Mouse (Mus musculus): ENCODE results near the gene Adgrv1. TPM values are rescaled to one million over a fixed set of nuclear protein-coding genes. Genes with fewer than 3 reads are reported as not detected.

Gene Adgrv1
- polyA plus RNA-seq, 1 experiment from 2014 or later = 9.8 TPM

- H3K9ac ChIP-seq (replicated peaks) = no peak overlapping the region
- H3K4me2 ChIP-seq = no peak overlapping the region
- no peak overlapping the region for H3K4me3 ChIP-seq (replicated peaks)
- H3K9me3 ChIP-seq (replicated peaks) = no peaks in the 10 kb centered on the region
- no peak overlapping the region for H3K27ac ChIP-seq (replicated peaks)
- no peaks in the 10 kb centered on the region for H3K27me3 ChIP-seq (replicated peaks)
- ATAC-seq (ENCODE audit: low FRiP score) = no peak
- H3K4me1 ChIP-seq = no peaks in the 10 kb centered on the region
- 85% methylated on average over 5 of the region's 5 CpGs for WGBS
- no peaks in the 10 kb centered on the region for H3K36me3 ChIP-seq
Measured at GRCm38 (mm10) chr13:81354587-81354986, 278.4 kb downstream of the Adgrv1 start.

GRCm38 (mm10) chr13:81352296-81352695, 280.7 kb downstream of the Adgrv1 start:
- 83% methylated on average over 11 of the region's 11 CpGs for WGBS
- Histone ChIP-seq H3K9me3 (replicated peaks) (no peaks in the 10 kb centered on the region), H3K27ac (replicated peaks) (no peak overlapping the region), H3K4me1 (no peaks in the 10 kb centered on the region), H3K9ac (replicated peaks) (no peak overlapping the region), H3K27me3 (replicated peaks) (no peaks in the 10 kb centered on the region), H3K4me3 (replicated peaks) (no peak overlapping the region), H3K36me3 (no peaks in the 10 kb centered on the region), H3K4me2 (no peak overlapping the region)
- ATAC-seq (ENCODE audit: low FRiP score) = no peak

DNA sequence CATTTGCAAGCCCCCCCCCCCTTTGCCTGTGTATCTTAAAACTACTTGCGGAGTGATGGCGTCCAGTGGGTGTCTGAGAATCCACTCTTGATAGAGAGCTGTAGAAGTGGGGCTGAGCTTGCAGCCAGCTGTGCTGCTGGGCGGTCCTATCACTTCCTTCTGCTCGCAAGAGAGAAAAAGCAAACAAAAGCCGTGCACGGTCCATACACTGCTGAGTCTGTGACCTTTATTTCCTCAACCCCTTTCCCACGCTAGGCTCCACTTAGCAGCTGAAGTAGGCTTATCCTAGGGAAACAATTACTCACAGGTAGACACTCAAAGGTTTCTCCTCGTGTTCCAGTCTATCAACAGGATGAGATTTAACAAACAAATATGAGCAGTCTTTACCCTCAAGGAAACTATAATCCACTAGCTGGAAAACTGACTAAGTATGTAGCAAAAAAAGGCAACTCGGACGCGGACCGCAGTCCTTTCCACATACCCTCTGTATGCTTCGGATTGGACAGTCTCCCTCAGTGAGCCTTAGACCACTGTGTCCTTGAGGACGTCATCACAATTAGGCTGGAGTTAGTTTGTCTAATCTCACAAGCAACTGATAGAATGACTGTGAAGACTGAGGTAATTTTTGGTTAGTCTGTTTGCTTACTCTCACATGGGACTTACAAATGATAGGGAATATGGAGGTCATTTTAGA, 281.3 kb downstream of the Adgrv1 start:
- no peak overlapping the region for H3K4me3 ChIP-seq (replicated peaks)
- no peaks in the 10 kb centered on the region for H3K27me3 ChIP-seq (replicated peaks)
- 71% methylated on average over 14 of the region's 14 CpGs for WGBS
- H3K4me2 ChIP-seq = no peak overlapping the region
- no peaks in the 10 kb centered on the region for H3K36me3 ChIP-seq
- H3K9ac ChIP-seq (replicated peaks) = no peak overlapping the region
- no peak for ATAC-seq (ENCODE audit: low FRiP score)
- no peaks in the 10 kb centered on the region for H3K9me3 ChIP-seq (replicated peaks)
- no peaks in the 10 kb centered on the region for H3K4me1 ChIP-seq
- H3K27ac ChIP-seq (replicated peaks) = no peak overlapping the region

GRCm38 (mm10) chr13:81347261-81347980, 285.5 kb downstream of the Adgrv1 start:
- Histone ChIP-seq H3K4me2 (no peak overlapping the region), H3K36me3 (no peaks in the 10 kb centered on the region), H3K9me3 (replicated peaks) (no peaks in the 10 kb centered on the region), H3K4me3 (replicated peaks) (no peak overlapping the region), H3K27ac (replicated peaks) (no peak overlapping the region), H3K27me3 (replicated peaks) (no peaks in the 10 kb centered on the region), H3K4me1 (no peaks in the 10 kb centered on the region), H3K9ac (replicated peaks) (no peak overlapping the region)
- no peak for ATAC-seq (ENCODE audit: low FRiP score)
- WGBS = 93% methylated on average over 15 of the region's 15 CpGs

DNA sequence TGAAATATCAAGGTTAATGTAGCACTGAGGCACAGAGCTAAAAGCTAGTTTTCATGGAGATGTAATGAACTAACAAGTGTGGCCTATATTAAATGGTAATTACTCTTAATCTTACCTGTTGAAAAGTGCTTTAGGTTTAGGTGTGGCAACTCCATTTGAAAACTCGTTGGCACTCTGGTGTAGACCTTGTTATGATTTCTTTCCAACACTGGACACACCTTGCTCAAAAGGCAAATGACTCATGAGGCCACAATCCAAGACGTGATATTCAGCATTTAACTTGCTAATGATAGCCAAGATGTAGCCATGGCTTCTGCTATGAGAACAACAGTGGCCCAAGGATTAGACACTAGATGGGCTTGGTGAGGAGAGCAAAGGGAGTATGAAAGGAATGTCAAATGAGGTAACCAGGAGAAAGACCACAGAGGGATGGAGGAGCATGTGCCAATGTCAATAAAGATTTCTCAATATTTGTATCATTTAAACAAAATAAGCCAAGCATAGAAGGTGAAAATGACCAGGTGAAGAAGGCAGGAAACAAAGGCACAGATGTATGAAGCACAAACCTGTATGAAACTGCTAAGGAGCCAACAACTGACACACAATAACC, 289.9 kb downstream of the Adgrv1 start:
- H3K9ac ChIP-seq (replicated peaks) = no peak overlapping the region
- no peaks in the 10 kb centered on the region for H3K36me3 ChIP-seq
- H3K4me2 ChIP-seq = no peak overlapping the region
- H3K9me3 ChIP-seq (replicated peaks) = no peaks in the 10 kb centered on the region
- H3K4me1 ChIP-seq = no peaks in the 10 kb centered on the region
- 86% methylated on average over 2 of the region's 2 CpGs for WGBS
- H3K4me3 ChIP-seq (replicated peaks) = no peak overlapping the region
- H3K27me3 ChIP-seq (replicated peaks) = no peaks in the 10 kb centered on the region
- no peak overlapping the region for H3K27ac ChIP-seq (replicated peaks)
- ATAC-seq (ENCODE audit: low FRiP score) = no peak

GRCm38 (mm10) chr13:81335241-81335640, 297.7 kb downstream of the Adgrv1 start:
- no peak overlapping the region for H3K9ac ChIP-seq (replicated peaks)
- H3K36me3 ChIP-seq = no peaks in the 10 kb centered on the region
- H3K4me2 ChIP-seq = no peak overlapping the region
- WGBS = 61% methylated on average over 1 of the region's 1 CpGs
- H3K4me3 ChIP-seq (replicated peaks) = no peak overlapping the region
- no peak overlapping the region for H3K27ac ChIP-seq (replicated peaks)
- no peaks in the 10 kb centered on the region for H3K9me3 ChIP-seq (replicated peaks)
- no peaks in the 10 kb centered on the region for H3K27me3 ChIP-seq (replicated peaks)
- no peaks in the 10 kb centered on the region for H3K4me1 ChIP-seq
- ATAC-seq (ENCODE audit: low FRiP score) = no peak

- H3K36me3 ChIP-seq = no peaks in the 10 kb centered on the region
- no peak; the same call in 1 of the 2 replicates for ATAC-seq (ENCODE audit: low FRiP score)
- H3K27me3 ChIP-seq (replicated peaks) = no peaks in the 10 kb centered on the region
- H3K9me3 ChIP-seq (replicated peaks) = no peaks in the 10 kb centered on the region
- no peak overlapping the region for H3K4me2 ChIP-seq
- no peak overlapping the region for H3K4me3 ChIP-seq (replicated peaks)
- no peak overlapping the region for H3K9ac ChIP-seq (replicated peaks)
- no peak overlapping the region for H3K27ac ChIP-seq (replicated peaks)
- H3K4me1 ChIP-seq = no peaks in the 10 kb centered on the region
- 54% methylated on average over 3 of the region's 3 CpGs for WGBS
Measured at GRCm38 (mm10) chr13:81332018-81332417, 300.9 kb downstream of the Adgrv1 start.

DNA sequence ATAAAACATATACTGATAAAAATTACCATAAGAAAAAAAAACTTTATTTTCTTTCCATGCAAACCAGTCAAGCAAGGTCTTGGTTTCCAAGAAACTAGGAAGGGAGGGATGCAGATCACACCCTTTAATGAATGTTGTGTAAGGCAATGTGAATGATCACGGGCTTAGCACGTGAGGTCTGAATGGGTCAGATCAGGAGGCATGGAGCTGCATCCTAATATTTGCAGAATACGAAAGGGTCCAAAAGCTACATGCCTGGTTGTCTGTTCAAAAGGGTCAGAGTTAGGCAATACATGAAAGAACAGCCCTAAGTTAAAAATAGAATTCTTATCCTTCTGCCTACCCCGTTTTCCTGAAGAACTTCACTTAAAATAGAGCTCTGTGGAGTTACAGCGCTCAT, 303.2 kb downstream of the Adgrv1 start:
- Histone ChIP-seq H3K4me3 (replicated peaks) (no peak overlapping the region), H3K27me3 (replicated peaks) (no peaks in the 10 kb centered on the region), H3K36me3 (no peaks in the 10 kb centered on the region), H3K9me3 (replicated peaks) (no peaks in the 10 kb centered on the region), H3K9ac (replicated peaks) (no peak overlapping the region), H3K4me1 (no peaks in the 10 kb centered on the region), H3K4me2 (no peak overlapping the region), H3K27ac (replicated peaks) (no peak overlapping the region)
- WGBS = 90% methylated on average over 5 of the region's 5 CpGs
- no peak for ATAC-seq (ENCODE audit: low FRiP score)

DNA sequence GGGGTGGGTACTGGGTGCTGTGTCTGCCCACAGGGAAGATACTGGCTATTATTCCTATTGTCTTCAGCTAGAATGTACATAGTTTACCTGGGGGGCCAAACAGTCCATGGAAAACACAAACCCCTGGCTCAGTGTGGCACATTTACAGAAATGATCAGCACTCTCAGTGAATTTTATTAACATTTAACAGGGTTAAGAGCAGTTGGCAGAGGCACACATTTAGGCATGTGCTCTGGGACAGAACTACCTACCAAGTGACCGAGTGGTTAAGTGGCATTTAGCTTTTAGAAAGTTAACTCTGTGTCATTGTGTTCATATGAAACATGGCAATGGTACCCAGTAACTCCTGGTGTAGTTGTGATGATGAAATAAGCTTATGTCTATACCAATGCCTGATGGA, 304.8 kb downstream of the Adgrv1 start:
- ATAC-seq (ENCODE audit: low FRiP score) = no peak
- H3K36me3 ChIP-seq = no peaks in the 10 kb centered on the region
- H3K27ac ChIP-seq (replicated peaks) = no peak overlapping the region
- no peaks in the 10 kb centered on the region for H3K27me3 ChIP-seq (replicated peaks)
- H3K9ac ChIP-seq (replicated peaks) = no peak overlapping the region
- no peaks in the 10 kb centered on the region for H3K9me3 ChIP-seq (replicated peaks)
- no peak overlapping the region for H3K4me2 ChIP-seq
- H3K4me3 ChIP-seq (replicated peaks) = no peak overlapping the region
- 91% methylated on average over 1 of the region's 1 CpGs for WGBS
- H3K4me1 ChIP-seq = no peaks in the 10 kb centered on the region

GRCm38 (mm10) chr13:81325606-81326215, 307.2 kb downstream of the Adgrv1 start:
- no peaks in the 10 kb centered on the region for H3K27me3 ChIP-seq (replicated peaks)
- no peak overlapping the region for H3K4me3 ChIP-seq (replicated peaks)
- H3K4me2 ChIP-seq = no peak overlapping the region
- no peaks in the 10 kb centered on the region for H3K4me1 ChIP-seq
- H3K27ac ChIP-seq (replicated peaks) = no peak overlapping the region
- H3K9me3 ChIP-seq (replicated peaks) = no peaks in the 10 kb centered on the region
- no peak for ATAC-seq (ENCODE audit: low FRiP score)
- no peaks in the 10 kb centered on the region for H3K36me3 ChIP-seq
- H3K9ac ChIP-seq (replicated peaks) = no peak overlapping the region
- 96% methylated on average over 2 of the region's 2 CpGs for WGBS

DNA sequence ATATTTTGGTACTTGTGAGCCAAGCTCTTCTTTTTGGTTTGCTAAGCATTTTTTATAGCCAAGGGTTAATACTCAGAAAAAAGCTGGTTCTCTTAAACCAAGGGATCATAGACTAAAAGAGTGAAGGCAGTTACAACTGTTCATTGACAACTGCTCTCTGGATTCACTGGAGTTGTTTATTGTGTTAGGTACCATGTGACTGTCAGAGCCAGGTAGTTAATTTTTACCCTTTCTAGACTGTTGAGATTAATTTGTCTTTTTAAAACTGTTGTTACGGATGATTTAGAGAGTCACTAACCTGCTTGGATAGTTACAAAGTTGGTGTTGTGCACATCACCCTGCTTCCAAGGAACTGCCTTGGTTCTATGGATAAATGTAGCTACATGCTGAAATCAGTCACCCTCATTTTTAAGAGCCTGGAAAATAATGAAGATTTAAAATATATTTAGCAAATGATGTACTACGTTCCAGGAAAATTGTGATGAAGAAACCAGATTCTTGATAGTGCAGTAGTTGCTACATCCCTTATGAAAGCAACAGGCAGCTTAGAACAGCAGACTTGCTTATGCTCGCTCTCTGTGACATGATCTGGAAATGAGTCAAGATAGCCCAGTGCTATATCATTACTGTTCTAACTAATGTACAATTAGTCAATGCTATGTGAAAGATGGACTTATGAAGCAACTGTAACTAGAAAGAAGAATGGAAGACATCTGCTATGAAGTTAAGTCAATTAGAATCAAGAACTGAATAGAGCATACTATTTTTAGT, 309.2 kb downstream of the Adgrv1 start:
- WGBS = 96% methylated on average over 3 of the region's 3 CpGs
- ATAC-seq (ENCODE audit: low FRiP score) = no peak
- H3K36me3 ChIP-seq = no peaks in the 10 kb centered on the region
- no peak overlapping the region for H3K27ac ChIP-seq (replicated peaks)
- H3K4me3 ChIP-seq (replicated peaks) = no peak overlapping the region
- no peaks in the 10 kb centered on the region for H3K27me3 ChIP-seq (replicated peaks)
- no peaks in the 10 kb centered on the region for H3K4me1 ChIP-seq
- H3K9ac ChIP-seq (replicated peaks) = no peak overlapping the region
- no peaks in the 10 kb centered on the region for H3K9me3 ChIP-seq (replicated peaks)
- no peak overlapping the region for H3K4me2 ChIP-seq
